Mouse (Mus musculus) frontal cortex, postnatal 36 days (tissue): ENCODE results near the gene Pheta2.

Experiments used
- DNase-seq, 2 experiments: peaks; one replicate each; pipeline ENCODE4 v3.0.0; 2022; ENCODE audit warnings: low spot score in 2 of 2

Pheta2 gene

DNA sequence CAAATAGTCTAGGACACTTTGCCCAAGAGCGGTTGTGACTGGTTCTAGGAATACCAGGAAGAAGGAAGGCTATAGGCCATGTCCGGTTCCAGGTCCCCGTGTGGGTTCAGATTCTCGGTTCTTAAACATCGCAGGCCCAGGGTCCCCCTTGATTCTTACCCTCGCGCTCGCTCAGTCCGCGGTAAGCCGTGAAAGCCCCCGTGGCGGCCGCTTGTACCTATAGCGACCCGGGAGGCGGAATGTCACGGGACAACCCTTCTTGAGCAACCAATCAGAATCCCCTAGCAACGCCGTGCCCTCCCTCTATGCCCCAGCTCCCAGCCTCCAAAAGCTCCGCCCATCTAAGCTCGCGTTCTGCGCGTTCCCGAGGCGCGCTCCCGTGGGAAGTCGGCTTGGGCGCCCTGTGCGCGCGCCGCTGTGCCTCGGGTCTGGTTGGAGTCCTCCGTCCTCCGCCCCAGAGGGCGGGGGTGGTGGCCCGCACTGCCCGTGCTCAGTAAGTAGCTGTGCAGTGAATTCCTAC is at the start of gene Pheta2, which contains the start of the genes Naga and Smdt1:
TSS of gene Pheta2 (plus strand) at position 350 of the 520 bp plus-strand sequence.
TSS of gene Naga (minus strand) at position 333 of the 520 bp plus-strand sequence.
TSS of gene Smdt1 (plus strand) at position 367 of the 520 bp plus-strand sequence.
- peak; percentile 91 to 94 for DNase-seq

GRCm38 (mm10) chr15:82290252-82290651 is 48.5 kb upstream of the Pheta2 start:
- DNase-seq = no peak

DNA sequence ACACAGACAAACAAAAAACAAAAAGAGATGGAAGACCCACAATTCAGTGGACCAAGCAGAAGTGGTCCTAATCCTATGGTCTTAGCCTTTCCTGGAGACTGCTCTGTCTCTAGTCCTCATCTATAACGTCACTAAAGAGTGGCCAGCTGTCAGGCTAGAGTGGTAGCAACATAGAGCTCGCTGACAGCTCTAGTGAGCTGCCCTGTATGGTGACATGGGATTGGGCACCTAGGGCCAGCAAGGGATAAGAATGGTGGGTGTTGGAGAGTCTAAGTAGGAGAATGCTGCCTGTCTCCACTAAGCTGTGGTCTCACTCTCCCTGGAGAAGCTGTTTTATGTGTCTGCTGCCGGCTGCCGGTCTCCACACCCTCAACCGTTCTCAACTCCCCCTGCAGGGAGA is 45.9 kb upstream of the Pheta2 start:
- no peak for DNase-seq

- DNase-seq = peak in 1 of 2 experiments; percentile 29
Observed at GRCm38 (mm10) chr15:82293271-82293711, 45.5 kb upstream of the Pheta2 start.

DNA sequence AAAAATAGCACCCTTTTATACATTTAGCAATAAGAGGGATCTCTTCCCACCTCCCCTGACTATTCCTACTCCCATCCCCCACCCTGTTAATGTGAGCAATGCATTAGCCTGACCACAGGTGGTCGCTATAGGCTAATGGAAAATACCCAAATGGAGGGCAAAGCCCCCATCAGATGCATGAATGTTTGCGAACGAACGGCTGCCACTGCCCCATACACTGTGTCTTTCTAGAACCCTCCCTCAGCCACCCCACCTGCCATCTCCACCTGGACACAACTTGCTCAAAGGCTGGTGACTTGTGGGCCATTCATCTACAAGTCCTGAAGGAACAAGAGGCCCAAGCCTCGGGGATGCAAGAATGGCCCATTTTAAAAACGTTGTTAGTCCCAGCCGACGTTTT is 44.7 kb upstream of the Pheta2 start:
- DNase-seq = no peak

DNA sequence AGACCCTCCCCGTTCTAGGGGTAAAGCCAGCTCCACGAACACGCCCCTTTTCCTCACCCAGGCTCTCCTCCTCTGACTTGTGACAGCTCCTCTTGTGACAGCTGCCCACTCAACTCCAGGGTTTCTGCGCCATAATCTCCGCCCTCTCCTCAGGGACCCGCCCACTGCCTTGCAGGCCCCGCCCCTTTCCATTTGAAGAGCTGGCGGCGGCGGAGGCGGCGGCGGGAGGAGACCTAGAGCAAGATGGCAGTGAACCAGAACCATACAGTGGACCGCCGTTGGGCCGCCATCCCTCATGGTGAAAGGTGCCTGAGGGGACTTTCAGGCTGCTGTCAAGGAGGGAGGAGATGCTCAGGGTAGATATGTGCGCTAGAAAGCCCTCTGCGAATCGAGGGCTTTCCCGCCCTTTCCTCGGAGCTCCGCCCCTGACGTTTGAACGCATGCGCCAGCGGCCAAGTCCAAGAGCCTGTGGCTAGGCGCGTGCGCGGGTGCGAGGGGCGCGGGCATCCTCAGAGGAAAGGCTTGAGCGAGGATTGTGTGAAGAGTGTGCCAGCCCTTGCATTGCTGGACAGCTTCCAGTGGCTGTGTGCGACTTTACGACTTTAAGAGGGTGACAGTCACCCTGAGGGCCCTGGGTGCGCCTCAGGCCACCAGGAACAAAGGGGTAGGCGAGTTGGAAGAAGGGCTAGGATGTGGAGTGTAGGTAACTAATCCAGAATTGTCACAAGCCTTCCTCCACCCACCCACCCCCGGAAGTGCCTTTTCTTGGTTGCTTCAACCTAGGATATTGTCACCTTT is 39.8 kb upstream of the Pheta2 start, which contains the start of gene Wbp2nl:
TSS of gene Wbp2nl (plus strand) at position 191 of the 798 bp plus-strand sequence.
- no peak for DNase-seq

GRCm38 (mm10) chr15:82307107-82307506 is 31.6 kb upstream of the Pheta2 start:
- no peak for DNase-seq

DNA sequence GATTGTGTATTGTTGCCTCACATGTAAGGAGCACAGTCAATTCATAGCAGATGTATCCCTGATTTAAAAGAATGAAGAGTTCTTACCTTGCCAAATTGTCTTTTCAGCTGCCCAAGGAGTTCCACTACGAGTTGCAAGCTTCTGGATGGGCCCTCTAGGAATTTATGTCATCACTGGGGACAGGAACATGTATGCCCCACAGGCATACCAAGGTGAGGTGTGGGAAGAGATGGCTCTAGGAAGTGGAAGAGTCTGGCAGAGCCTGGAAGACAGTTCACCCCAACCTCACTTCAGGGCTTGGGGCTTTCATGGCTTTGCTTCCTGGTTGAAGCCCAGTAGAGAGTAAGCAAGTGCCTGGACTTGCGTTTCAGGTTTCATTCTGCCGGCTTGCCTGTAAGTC is 30.3 kb upstream of the Pheta2 start:
- DNase-seq = no peak

DNA sequence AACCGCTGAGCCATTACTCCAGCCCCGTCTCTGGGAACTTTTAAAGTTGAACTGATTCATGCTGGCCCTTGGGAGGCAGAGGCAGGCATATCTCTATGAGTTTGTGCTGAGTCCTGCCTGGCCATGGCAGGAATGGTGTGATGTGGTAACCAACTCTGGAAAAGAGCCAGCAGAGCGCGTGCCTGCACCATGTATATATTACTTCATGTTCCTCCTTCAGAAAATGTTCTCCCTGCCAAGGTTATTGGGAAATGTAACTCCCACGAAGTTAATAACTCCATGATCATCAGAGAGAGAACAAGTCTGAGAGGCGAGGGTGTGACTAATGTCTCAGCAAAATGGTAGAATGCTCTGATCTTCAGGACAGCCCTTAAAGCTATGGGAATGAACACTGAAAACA is 20.9 kb upstream of the Pheta2 start:
- DNase-seq = no peak

DNA sequence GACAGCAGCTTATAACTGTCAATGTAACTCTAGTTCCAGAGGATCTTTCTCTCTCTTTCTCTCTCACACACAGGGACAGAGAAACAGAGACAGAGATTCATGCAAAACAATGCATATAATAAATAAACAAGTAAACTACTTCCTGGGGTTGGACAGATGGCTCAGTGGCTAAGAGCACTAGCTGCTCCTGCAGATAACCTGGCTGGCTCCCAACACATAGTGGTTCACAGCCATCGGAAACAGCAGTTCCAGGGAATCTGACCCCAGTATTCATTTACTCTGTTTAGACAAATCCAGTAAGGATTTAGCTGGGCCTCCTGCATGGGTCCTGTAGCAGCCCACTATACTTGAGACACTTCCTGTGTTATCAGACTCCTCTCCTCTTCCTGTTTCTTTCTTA is 19.1 kb upstream of the Pheta2 start:
- no peak for DNase-seq

- DNase-seq = no peak
Observed at GRCm38 (mm10) chr15:82322195-82322594, 16.5 kb upstream of the Pheta2 start.

DNA sequence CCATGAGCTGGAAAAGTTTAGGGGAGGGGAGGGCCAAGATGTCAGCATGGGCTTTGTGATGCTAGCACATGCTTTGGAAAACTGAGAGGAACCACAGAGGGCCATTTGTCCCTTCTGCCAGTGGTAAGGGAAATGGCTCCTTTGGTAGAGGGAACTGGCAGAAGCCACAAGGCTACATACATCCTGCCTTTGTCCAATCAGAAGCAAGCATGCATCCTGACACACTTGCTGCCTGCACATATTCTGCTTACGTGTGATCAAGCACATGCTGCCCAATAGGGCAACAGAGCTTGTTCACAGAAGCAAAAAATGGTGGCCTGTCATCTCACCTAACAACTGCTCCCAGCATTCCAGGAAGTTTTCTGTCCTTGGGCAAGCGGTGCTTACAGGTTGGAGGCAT is 13.4 kb upstream of the Pheta2 start:
- no peak for DNase-seq

DNA sequence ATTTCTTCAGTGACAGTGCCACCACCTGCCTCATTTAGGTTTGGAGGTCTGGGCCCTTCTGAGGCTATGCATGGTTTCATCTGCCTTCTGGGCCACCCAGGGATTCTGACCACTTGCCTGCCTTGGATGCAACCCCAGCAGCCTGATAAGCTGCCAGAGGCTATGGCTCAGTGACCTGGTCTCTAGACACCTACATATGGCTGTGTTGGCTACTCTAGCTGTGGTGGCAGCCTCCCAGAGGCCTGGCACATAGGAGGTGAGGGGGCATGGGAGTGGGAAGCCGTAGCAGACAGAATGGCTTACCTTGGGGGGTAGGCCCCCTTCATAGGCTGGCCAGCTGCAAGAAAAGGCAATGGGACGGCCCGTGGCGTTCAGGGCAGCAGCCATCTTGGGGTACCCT is 3.5 kb upstream of the Pheta2 start:
- no peak for DNase-seq

- DNase-seq = no peak
Observed at GRCm38 (mm10) chr15:82336629-82337028, 2.1 kb upstream of the Pheta2 start.

DNA sequence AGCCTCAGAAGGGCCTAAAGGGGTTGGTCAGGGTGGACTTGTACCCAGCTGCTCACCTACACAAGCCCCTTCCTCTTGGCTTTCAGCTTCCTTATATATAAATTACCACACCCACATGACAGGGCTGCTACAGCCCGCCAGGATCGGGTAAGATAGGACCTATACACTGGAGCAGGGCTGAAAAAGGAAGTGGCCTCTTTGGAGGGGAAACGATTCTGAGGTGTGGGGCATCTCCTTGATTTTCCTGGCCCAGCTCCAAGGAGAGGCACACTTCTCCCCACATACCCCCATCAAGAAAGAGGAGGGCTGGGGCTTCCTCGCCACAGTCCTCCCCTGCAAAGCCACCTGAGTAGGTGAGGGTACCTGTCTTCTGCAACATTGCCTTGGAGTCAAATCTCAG is 867 bp upstream of the Pheta2 start:
- no peak for DNase-seq

DNA sequence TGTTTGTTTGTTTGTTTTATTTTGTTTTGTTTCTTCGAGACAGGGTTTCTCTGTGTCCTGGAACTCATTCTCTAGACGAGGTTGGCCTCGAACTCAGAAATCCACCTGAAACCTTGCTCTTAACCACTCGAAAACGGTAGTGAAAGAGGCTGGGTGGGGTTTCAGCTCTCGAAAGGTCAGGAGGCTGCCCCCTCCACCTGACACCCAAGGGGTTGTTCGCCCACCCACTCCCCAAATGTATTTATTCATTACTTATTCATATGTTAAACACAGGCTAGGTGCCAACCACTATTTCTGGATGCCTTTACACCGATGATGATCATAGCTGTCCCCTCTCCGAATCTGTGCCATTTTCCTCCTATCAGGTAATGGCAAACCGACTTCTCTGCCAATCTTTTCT is 408 bp downstream of the Pheta2 start:
- no peak for DNase-seq

DNA sequence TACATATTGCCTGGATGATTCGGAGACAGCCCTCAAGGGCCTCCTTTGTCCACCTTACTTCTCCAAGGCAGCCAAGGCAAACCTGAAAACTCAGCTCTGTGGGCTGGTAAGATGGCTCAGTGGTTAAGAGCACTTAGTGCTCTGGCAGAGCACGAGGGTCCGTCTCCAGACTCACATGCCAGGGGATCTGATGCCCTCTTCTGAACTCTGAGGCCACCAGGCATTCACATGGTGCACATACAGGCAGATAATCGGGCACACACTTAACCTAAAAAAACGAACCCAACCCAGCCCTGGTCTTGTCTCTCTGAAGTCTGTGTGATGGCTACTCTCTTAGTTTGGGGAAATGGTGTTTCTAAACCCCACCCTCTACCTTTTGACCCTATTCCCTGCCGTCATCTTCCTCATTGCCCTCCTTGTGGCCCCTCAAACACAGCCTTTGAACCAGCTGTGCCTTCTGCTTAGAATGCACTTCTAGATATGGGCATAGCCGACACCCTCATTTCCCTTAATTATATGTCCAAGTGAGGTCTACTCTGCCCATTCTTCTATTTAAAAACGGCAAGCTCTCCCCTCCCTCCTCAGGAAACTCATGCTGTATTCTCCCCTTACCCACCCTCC is 1.0 kb downstream of the Pheta2 start:
- no peak for DNase-seq

GRCm38 (mm10) chr15:82340414-82341035 is 1.8 kb downstream of the Pheta2 start:
- DNase-seq = no peak

- DNase-seq = no peak
Observed at GRCm38 (mm10) chr15:82341036-82341501, 2.3 kb downstream of the Pheta2 start.

GRCm38 (mm10) chr15:82341675-82342542 is 3.2 kb downstream of the Pheta2 start:
- DNase-seq = no peak

- DNase-seq = no peak
Observed at GRCm38 (mm10) chr15:82342543-82342935, 3.8 kb downstream of the Pheta2 start.
